Mouse (Mus musculus): ENCODE data around the gene Bco2.

DNA sequence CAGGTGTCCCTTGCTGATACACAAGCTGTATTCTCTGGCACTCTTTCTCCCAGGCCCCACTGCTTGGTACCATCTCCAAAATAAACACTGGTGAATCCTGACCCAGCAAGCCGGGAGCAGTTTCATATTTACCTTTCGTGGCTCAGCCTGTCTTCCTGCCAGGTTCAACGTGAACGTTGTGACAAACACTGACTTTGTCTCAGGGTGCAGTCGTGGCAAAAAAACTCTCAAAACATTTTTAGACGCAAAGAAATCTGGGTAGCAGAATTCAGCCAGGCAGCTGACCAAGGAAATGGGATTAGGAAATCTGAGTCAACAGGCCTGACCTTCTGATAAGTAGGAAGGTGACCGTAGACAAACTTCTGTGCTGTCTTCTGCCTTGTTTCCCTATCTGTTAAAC lies 47.4 kb downstream of the Bco2 start:
- TF ChIP-seq POLR2A (IDR thresholded peaks at IDR 0.05; ENCODE audit: low read depth, low read length) (no peak), CTCF (conservative IDR thresholded peaks at IDR 0.05; ENCODE audit: insufficient read depth, insufficient read length, low read depth, low read length) (no peak)
